Mouse (Mus musculus): Measurements from ENCODE around the gene Med12l. TPM values are rescaled to one million over a fixed set of nuclear protein-coding genes. Genes with fewer than 3 reads are reported as not detected.
A peak's percentile ranks its signal among the peaks of the same experiment; 100 is the strongest.

The Med12l gene
- polyA plus RNA-seq, 1 experiment from 2014 or later: 4.4 TPM

- 82% methylated on average over 11 of the region's 11 CpGs for WGBS
- H3K4me1 ChIP-seq: peaks cover 9% of the 10 kb centered on the region
- no peaks in the 10 kb centered on the region for H3K9me3 ChIP-seq
- ATAC-seq (ENCODE audit: low FRiP score, low read depth): no peak
- H3K36me3 ChIP-seq: no peaks in the 10 kb centered on the region
- no peak overlapping the region for H3K27ac ChIP-seq (replicated peaks)
- H3K4me3 ChIP-seq: no peak overlapping the region
- no peaks in the 10 kb centered on the region for H3K27me3 ChIP-seq
- H3K4me2 ChIP-seq (replicated peaks): no peak overlapping the region
- no peak overlapping the region for H3K9ac ChIP-seq (replicated peaks)
Measured at GRCm38 (mm10) chr3:59341647-59342427, 336.2 kb downstream of the Med12l start.

GRCm38 (mm10) chr3:59343026-59343425, 337.4 kb downstream of the Med12l start:
- H3K4me1 ChIP-seq: peaks cover 9% of the 10 kb centered on the region
- H3K4me2 ChIP-seq (replicated peaks): peak overlapping the region; percentile 64
- H3K9me3 ChIP-seq: no peaks in the 10 kb centered on the region
- no peaks in the 10 kb centered on the region for H3K36me3 ChIP-seq
- H3K9ac ChIP-seq (replicated peaks): no peak overlapping the region
- peak overlapping the region; percentile 67 for H3K4me3 ChIP-seq
- WGBS: 76% methylated on average over 4 of the region's 4 CpGs
- ATAC-seq (ENCODE audit: low FRiP score, low read depth): no peak
- no peaks in the 10 kb centered on the region for H3K27me3 ChIP-seq
- H3K27ac ChIP-seq (replicated peaks): no peak overlapping the region

- H3K27ac ChIP-seq (replicated peaks): 0 out of 2 replicates have a peak within 1 kb of the TSS, but pooled peaks have one; percentile 22
- peak; percentile 99 for ATAC-seq (ENCODE audit: low FRiP score, low read depth)
- 7% methylated on average over 22 of the region's 23 CpGs for WGBS
- no peaks in the 10 kb centered on the region for H3K27me3 ChIP-seq
- H3K4me2 ChIP-seq (replicated peaks): peak within 1 kb of the TSS; percentile 64
- peaks cover 9% of the 10 kb centered on the region for H3K4me1 ChIP-seq
- peak within 1 kb of the TSS; percentile 67 for H3K4me3 ChIP-seq
- H3K9me3 ChIP-seq: no peaks in the 10 kb centered on the region
- H3K36me3 ChIP-seq: no peaks in the 10 kb centered on the region
- peak within 1 kb of the TSS; percentile 54 for H3K9ac ChIP-seq (replicated peaks)
Measured at GRCm38 (mm10) chr3:59344065-59344905, 338.7 kb downstream of the Med12l start, which contains the start of gene Igsf10. Gene Igsf10 (minus strand): TSS chr3:59344394.

GRCm38 (mm10) chr3:59351768-59352167, 346.1 kb downstream of the Med12l start:
- Histone ChIP-seq H3K36me3 (no peaks in the 10 kb centered on the region), H3K9ac (replicated peaks) (no peak overlapping the region), H3K4me2 (replicated peaks) (no peak overlapping the region), H3K27me3 (no peaks in the 10 kb centered on the region), H3K27ac (replicated peaks) (no peak overlapping the region), H3K4me1 (no peaks in the 10 kb centered on the region), H3K9me3 (no peaks in the 10 kb centered on the region), H3K4me3 (no peak overlapping the region)
- ATAC-seq (ENCODE audit: low FRiP score, low read depth): no peak

GRCm38 (mm10) chr3:59354156-59354555, 348.5 kb downstream of the Med12l start:
- H3K9ac ChIP-seq (replicated peaks): no peak overlapping the region
- 89% methylated on average over 3 of the region's 3 CpGs for WGBS
- H3K9me3 ChIP-seq: no peaks in the 10 kb centered on the region
- no peak overlapping the region for H3K27ac ChIP-seq (replicated peaks)
- no peak overlapping the region for H3K4me2 ChIP-seq (replicated peaks)
- H3K4me3 ChIP-seq: no peak overlapping the region
- ATAC-seq (ENCODE audit: low FRiP score, low read depth): no peak
- no peaks in the 10 kb centered on the region for H3K27me3 ChIP-seq
- H3K4me1 ChIP-seq: no peaks in the 10 kb centered on the region
- no peaks in the 10 kb centered on the region for H3K36me3 ChIP-seq

GRCm38 (mm10) chr3:59360102-59360501, 354.5 kb downstream of the Med12l start:
- H3K27me3 ChIP-seq: no peaks in the 10 kb centered on the region
- H3K4me3 ChIP-seq: no peak overlapping the region
- no peaks in the 10 kb centered on the region for H3K36me3 ChIP-seq
- H3K4me1 ChIP-seq: no peaks in the 10 kb centered on the region
- no peak overlapping the region for H3K27ac ChIP-seq (replicated peaks)
- H3K4me2 ChIP-seq (replicated peaks): no peak overlapping the region
- H3K9ac ChIP-seq (replicated peaks): no peak overlapping the region
- ATAC-seq (ENCODE audit: low FRiP score, low read depth): no peak
- H3K9me3 ChIP-seq: no peaks in the 10 kb centered on the region

- H3K4me3 ChIP-seq: no peak overlapping the region
- H3K27me3 ChIP-seq: no peaks in the 10 kb centered on the region
- H3K27ac ChIP-seq (replicated peaks): no peak overlapping the region
- H3K4me2 ChIP-seq (replicated peaks): no peak overlapping the region
- H3K9me3 ChIP-seq: no peaks in the 10 kb centered on the region
- ATAC-seq (ENCODE audit: low FRiP score, low read depth): no peak
- H3K36me3 ChIP-seq: no peaks in the 10 kb centered on the region
- 89% methylated on average over 1 of the region's 1 CpGs for WGBS
- no peak overlapping the region for H3K9ac ChIP-seq (replicated peaks)
- H3K4me1 ChIP-seq: no peaks in the 10 kb centered on the region
Measured at GRCm38 (mm10) chr3:59361895-59362294, 356.3 kb downstream of the Med12l start.

Other genes with a start within 250 kb of the Med12l start
- gene Mindy4b-ps, start 183.5 kb upstream of the Med12l start, polyA plus RNA-seq (2016; fragmentation: Nextera tagmentation; extraction: Ambion mirVana): not detected in 2 replicates
- gene Clrn1, start 120.5 kb upstream of the Med12l start, polyA plus RNA-seq (2016; fragmentation: Nextera tagmentation; extraction: Ambion mirVana): 0.13 and 0.27 TPM in 2 replicates
- 1.3 and 1.8 TPM in 2 replicates for gene Gpr171, start 96.0 kb downstream of the Med12l start, polyA plus RNA-seq (2016; fragmentation: Nextera tagmentation; extraction: Ambion mirVana)
- 2.4 and 3.8 TPM in 2 replicates for gene P2ry14, start 147.8 kb downstream of the Med12l start, polyA plus RNA-seq (2016; fragmentation: Nextera tagmentation; extraction: Ambion mirVana)
- 0.17 TPM in 1 of 2 replicates, not detected in the other for gene Gpr87, start 189.3 kb downstream of the Med12l start, polyA plus RNA-seq (2016; fragmentation: Nextera tagmentation; extraction: Ambion mirVana)
- 0.75 and 0.84 TPM in 2 replicates for gene P2ry13, start 205.1 kb downstream of the Med12l start, polyA plus RNA-seq (2016; fragmentation: Nextera tagmentation; extraction: Ambion mirVana)